Mouse (Mus musculus): Measurements from ENCODE around the gene Gabre.

Gene Gabre

GRCm38 (mm10) chrX:72274659-72275371 is at the start of gene Gabre:
Gabre (minus strand) TSS chrX:72274803.
- DNase-seq (ENCODE audit: extremely low spot score, low read depth, low spot score) = no peak

- no peak for DNase-seq (ENCODE audit: extremely low spot score, low read depth, low spot score)
These were observed 23.2 kb upstream of the Gabre start for GRCm38 (mm10) chrX:72297812-72298211.

- DNase-seq (ENCODE audit: extremely low spot score, low read depth, low spot score) = no peak
These were observed 715 bp upstream of the Gabre start for GRCm38 (mm10) chrX:72275372-72275663.

- DNase-seq (ENCODE audit: extremely low spot score, low read depth, low spot score) = no peak
These were observed 491 bp downstream of the Gabre start for GRCm38 (mm10) chrX:72273966-72274658.

- no peak for DNase-seq (ENCODE audit: extremely low spot score, low read depth, low spot score)
These were observed 4.0 kb downstream of the Gabre start for GRCm38 (mm10) chrX:72270637-72271036.

- no peak for DNase-seq (ENCODE audit: extremely low spot score, low read depth, low spot score)
These were observed 52.9 kb downstream of the Gabre start, which contains the start of gene Magea4 for GRCm38 (mm10) chrX:72221717-72222116. Magea4 (plus strand) TSS chrX:72222017.
